ENCODE assay signal across 8 mouse cellular contexts in the genomic region with DNA sequence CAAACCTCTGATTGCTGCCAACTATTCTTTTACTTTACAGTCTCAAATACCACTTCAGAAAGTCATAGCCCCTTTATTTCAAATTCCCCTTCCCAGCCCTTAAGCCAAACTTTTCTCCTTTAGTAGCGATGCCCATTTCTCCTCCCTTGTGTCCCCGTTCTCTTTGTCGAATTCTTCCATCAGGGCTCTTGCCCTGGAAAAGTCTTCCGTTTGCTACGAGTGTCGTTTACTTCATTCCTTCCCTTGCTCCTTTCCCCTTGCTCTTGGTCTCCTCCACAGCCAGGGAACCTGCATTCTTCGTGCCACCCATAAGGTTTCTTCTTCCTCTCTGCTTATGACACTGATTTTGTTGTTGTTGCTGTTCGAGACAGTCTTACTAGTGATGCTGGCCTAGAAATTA. TPM values are rescaled to one million over a fixed set of nuclear protein-coding genes. Genes with fewer than 3 reads are reported as not detected.
DNase-seq lines count a peak whose midpoint lies in the region; ATAC-seq and TF ChIP-seq lines count a peak whose summit lies in the region.

No protein-coding gene starts in this region.

- peaks cover 30% of the 10 kb centered on the region for H3K36me3 ChIP-seq in thymus, adult 2 months (ENCODE audit: control insufficient read depth, insufficient read depth, low read length)
- H3K36me3 ChIP-seq in liver, embryonic 11.5 days (ENCODE audit: control insufficient read depth, insufficient read depth, low read length), result peaks cover 13% of the 10 kb centered on the region

- peak overlapping the region; percentile 96 for H3K4me2 ChIP-seq in liver, embryonic 11.5 days

- H3K4me3 ChIP-seq in thymus, adult 2 months (ENCODE audit: control insufficient read depth, insufficient read depth, low read length), result peak overlapping the region; percentile 96
- peak overlapping the region; percentile 93 for H3K4me3 ChIP-seq in liver, embryonic 11.5 days (ENCODE audit: low read depth, low read length)

- TF ChIP-seq CTCF in thymus, adult 2 months (IDR thresholded peaks at IDR 0.05; ENCODE audit: borderline replicate concordance, control insufficient read depth, extremely low read depth, insufficient read depth, low read length, poor library complexity), result no peak

- H3K9me3 ChIP-seq in liver, embryonic 11.5 days (ENCODE audit: control insufficient read depth, low read length), result no peaks in the 10 kb centered on the region

- TF ChIP-seq POLR2A in thymus, adult 2 months (IDR thresholded peaks at IDR 0.05; ENCODE audit: control insufficient read depth, extremely low read depth, insufficient read depth, low read length, poor library complexity), result no peak

- no peaks in the 10 kb centered on the region for H3K27me3 ChIP-seq in thymus, adult 2 months (ENCODE audit: control insufficient read depth, insufficient read depth, low read length)
- no peaks in the 10 kb centered on the region for H3K27me3 ChIP-seq in liver, embryonic 11.5 days (replicated peaks; ENCODE audit: control insufficient read depth, insufficient read depth, low read length)

- peaks cover 17% of the 10 kb centered on the region for H3K4me1 ChIP-seq in thymus, adult 2 months (replicated peaks; ENCODE audit: control insufficient read depth, insufficient read depth, low read length)
- H3K4me1 ChIP-seq in liver, embryonic 11.5 days (replicated peaks; ENCODE audit: control insufficient read depth, insufficient read depth, low read length), result peaks cover 21% of the 10 kb centered on the region

- H3K27ac ChIP-seq in thymus, adult 2 months (ENCODE audit: control insufficient read depth, insufficient read depth, low read length), result peak overlapping the region; percentile 65
- H3K27ac ChIP-seq in liver, embryonic 11.5 days (ENCODE audit: low read depth, low read length), result peak overlapping the region; percentile 87

- DNase-seq in adrenal gland, postnatal 10 days, result peak; percentile 11
- no peak for DNase-seq in adrenal gland, postnatal 14 days
- DNase-seq in thymus, adult 2 months, result no peak
- no peak for DNase-seq in thymus, postnatal 4 days
- no peak for DNase-seq in liver, embryonic 11.5 days (ENCODE audit: low spot score)
- DNase-seq in adrenal gland, adult 18-20 months (ENCODE audit: low spot score in 2 of 2), result no peak
- DNase-seq in left cerebral cortex, adult 8-10 months (ENCODE audit: low spot score in 2 of 2), result no peak
- DNase-seq in thymus, postnatal 36 days, result no peak

- WGBS in thymus, adult 2 months, result under 1% methylated on average over 8 of the region's 8 CpGs
- WGBS in liver, embryonic 11.5 days, result 2% methylated on average over 8 of the region's 8 CpGs

- no peak for ATAC-seq in liver, embryonic 11.5 days (replicated peaks; ENCODE audit: low FRiP score)

- H3K9ac ChIP-seq in liver, embryonic 11.5 days (ENCODE audit: low read depth, low read length), result peak overlapping the region; percentile 90

RNA-seq across cellular contexts. Expression of a gene that starts 0.7 kb away (rescaled TPM):
- total RNA-seq in adrenal gland, postnatal 10 days (2021), result 10 to 100 TPM; 19.7 to 24.1 TPM
- 22.0 and 30.2 TPM in 2 replicates for total RNA-seq in adrenal gland, postnatal 14 days (2021)
- 26.4 and 28.8 TPM in 2 replicates for polyA plus RNA-seq in thymus, adult 2 months (2012; rRNA removed)
- polyA plus RNA-seq in liver, embryonic 11.5 days (2014; fragmentation: Nextera tagmentation; extraction: Ambion mirVana), result 60.9 and 68.9 TPM in 2 replicates
- 10 to 100 TPM; 19.9 to 20.8 TPM for total RNA-seq in adrenal gland, adult 18-20 months (2021)
- total RNA-seq in left cerebral cortex, adult 8-10 months (2022), result 10 to 100 TPM; 30.8 to 37.8 (median 34.0) TPM

RNA-seq across cellular contexts. Expression of a gene that starts 1.3 kb away (rescaled TPM):
- 10 to 100 TPM; 30.9 to 38.7 TPM for total RNA-seq in adrenal gland, postnatal 10 days (2021)
- total RNA-seq in adrenal gland, postnatal 14 days (2021), result 41.5 and 44.2 TPM in 2 replicates
- polyA plus RNA-seq in thymus, adult 2 months (2012; rRNA removed), result 140 and 151 TPM in 2 replicates
- 39.1 and 44.5 TPM in 2 replicates for polyA plus RNA-seq in liver, embryonic 11.5 days (2014; fragmentation: Nextera tagmentation; extraction: Ambion mirVana)
- 10 to 100 TPM; 52.1 to 60.1 TPM for total RNA-seq in adrenal gland, adult 18-20 months (2021)
- total RNA-seq in left cerebral cortex, adult 8-10 months (2022), result 10 to 100 TPM; 12.5 to 16.6 (median 13.3) TPM

RNA-seq across cellular contexts. Expression of a gene that starts 59.7 kb away (rescaled TPM):
- 100 to 1,000 TPM; 107 to 135 TPM for total RNA-seq in adrenal gland, postnatal 10 days (2021)
- total RNA-seq in adrenal gland, postnatal 14 days (2021), result 123 and 142 TPM in 2 replicates
- polyA plus RNA-seq in thymus, adult 2 months (2012; rRNA removed), result 10.5 and 10.7 TPM in 2 replicates
- 15.0 and 17.3 TPM in 2 replicates for polyA plus RNA-seq in liver, embryonic 11.5 days (2014; fragmentation: Nextera tagmentation; extraction: Ambion mirVana)
- 100 to 1,000 TPM; 136 to 182 TPM for total RNA-seq in adrenal gland, adult 18-20 months (2021)
- total RNA-seq in left cerebral cortex, adult 8-10 months (2022), result 10 to 100 TPM; 44.6 to 70.2 (median 56.1) TPM
